Mouse (Mus musculus): ENCODE results near the gene Ipmk.
A peak's percentile ranks its signal among the peaks of the same experiment; 100 is the strongest.
"Not testable (repeated sequence)": the region's sequence is repeated elsewhere in the genome, so short reads cannot be mapped to it uniquely, and the experiment has no call there.

Gene Ipmk

DNA sequence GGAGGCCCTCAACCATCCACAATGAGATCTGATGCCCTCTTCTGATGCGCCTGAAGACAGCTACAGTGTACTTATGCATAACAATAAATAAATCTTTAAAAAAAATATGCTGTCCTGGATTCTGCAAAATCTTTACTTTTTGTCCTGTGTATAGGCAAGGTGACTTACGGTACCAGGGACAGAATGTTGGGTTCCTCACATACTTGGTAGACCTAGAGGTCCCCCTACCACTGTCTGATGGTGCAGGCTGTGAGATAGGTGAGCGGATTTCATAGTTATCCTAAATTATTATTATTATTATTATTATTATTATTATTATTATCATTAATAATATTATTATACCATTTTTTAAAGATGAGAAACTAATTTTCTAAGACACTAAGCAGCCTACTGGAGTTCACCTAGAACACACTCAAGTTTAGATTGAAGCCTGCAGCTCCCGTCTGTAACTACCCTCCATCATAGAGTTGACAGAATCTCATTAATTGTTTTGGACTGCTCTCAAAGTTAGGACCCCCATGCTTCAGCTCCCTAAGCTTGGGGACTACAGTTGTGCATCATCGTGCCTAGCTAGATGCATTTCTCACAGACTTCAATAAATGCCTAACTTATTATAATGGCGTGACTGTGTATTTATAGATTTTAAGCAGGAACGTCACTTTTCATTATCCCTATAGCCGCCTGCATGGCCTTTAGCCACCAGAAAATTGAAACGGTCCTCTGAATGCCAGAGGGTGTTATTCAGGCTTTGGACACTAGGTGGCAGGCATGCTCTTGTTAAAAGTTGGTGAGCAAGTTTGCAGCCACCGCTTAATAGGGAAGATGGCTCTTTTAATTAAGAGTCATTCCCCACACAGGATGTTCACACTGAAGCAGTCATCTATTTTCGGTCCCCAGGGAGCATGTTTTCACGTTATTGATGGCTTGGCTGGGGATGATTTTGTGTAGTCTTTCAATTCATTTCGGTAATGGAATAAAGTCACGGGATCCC lies 74.8 kb downstream of the Ipmk start:
- DNase-seq (ENCODE audit: low spot score in 2 of 2) = peak in 1 of 2 experiments; percentile 17

GRCm38 (mm10) chr10:71426740-71427139 lies 79.2 kb downstream of the Ipmk start:
- DNase-seq (ENCODE audit: low spot score in 2 of 2) = no peak

DNA sequence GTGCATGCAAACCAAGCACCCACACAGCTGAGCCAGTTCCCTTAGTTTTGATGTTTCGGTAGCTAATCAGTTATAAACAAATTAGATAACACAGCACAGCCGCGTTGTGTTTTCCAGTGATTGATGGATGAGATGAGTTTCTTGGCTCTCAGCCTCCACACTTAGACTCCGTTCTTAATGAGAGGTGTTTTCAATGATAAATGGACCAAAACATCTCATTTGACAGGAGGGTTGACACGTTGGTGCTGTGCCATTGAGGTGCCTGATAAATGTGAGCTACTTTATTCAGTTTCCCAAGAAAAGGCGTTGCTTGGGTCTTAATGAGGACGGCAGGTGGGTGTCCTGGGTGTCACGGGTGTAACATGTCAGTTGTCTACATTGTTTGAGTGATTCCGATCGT lies 79.8 kb downstream of the Ipmk start:
- DNase-seq (ENCODE audit: low spot score in 2 of 2) = no peak

DNA sequence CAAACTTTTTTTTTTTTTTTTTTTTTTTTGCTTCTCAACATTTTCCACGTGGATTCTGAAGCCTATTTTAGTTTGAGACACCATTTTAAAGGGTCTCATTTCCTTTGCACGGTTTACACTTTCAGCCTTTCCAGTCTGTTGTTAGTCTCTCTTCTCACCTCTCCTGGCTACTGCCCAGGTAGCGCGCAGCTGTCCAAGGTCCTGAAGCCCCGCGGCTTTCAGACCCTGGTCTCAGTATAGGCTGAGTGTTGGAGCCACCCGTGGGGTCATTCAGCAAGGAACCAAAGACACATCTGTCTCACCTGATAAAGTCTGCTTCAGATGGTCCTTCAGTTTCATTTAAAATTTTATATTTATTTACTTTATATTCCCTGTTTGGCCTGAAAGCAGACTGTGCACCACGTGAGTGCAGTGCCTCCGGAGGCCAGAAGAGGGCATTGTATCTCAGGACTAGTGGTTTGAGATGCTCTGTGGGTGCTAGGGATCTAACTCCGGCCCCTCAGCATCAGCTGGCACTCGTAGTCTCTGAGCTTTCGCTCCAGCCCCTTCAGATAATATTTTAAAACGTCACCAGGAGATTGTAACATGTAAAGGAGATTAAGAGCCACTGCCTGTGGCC lies 80.8 kb downstream of the Ipmk start:
- no peak for DNase-seq (ENCODE audit: low spot score in 2 of 2)

- no peak for DNase-seq (ENCODE audit: low spot score in 2 of 2)
Measured at GRCm38 (mm10) chr10:71430661-71431060, 83.1 kb downstream of the Ipmk start.

DNA sequence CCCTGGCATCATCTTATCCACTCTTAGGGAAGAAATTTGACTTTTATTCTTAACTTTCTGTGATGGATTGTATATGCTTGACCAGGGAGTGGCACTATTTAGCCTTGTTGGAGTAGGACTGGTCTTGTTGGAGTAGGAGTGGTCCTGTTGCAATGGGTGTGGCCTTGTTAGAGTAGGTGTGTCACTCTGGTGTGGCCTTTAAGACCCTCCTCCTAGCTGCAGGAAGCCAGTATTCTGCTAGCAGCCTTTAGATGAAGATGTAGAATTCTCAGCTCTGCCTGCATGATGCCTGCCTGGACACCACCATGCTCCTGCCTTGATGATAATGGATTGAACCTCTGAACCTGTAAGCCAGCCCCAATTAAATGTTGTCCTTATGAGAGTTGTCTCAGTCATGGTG lies 95.5 kb downstream of the Ipmk start:
- DNase-seq (ENCODE audit: low spot score in 2 of 2) = no peak

- no peak for DNase-seq (ENCODE audit: low spot score in 2 of 2)
Measured at GRCm38 (mm10) chr10:71447661-71448060, 100.1 kb downstream of the Ipmk start.

DNA sequence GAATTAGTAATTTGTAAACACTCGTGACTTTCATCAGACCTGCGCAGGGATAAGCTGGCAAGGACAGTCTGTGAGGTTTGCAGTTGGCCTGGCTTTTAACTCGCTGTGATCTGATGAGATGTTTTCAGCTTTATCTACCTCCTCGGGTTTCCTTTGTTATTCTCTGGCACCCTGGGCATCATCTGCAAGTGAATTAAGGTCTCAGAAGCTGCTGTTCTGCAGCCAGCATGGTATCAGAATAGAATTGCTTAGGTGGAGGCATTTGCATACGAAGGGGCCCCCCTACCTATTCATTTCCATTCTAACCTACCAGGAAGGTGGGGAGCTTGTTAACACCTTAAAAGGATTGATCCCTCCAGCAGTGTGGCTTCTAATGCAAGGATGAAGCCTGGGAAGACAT lies 100.7 kb downstream of the Ipmk start:
- no peak for DNase-seq (ENCODE audit: low spot score in 2 of 2)

DNA sequence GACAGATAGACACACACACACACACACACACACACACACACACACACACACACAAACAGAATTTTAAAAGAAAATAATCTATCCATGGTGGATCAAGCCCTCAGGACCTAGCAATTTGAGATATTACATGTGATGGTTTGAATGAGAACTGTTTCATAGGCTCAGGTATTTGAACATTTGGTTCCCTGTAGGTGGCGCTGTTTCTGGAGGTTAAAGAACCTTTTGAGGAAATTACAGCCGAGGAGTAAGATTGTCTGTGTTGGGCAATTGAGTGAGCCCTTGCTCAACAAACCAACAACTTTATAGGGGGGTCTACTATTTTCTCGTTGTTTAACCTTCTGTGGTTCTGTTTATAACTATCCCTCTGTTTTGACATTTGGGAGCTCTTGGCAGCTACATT lies 107.8 kb downstream of the Ipmk start:
- no peak for DNase-seq (ENCODE audit: low spot score in 2 of 2)

- DNase-seq (ENCODE audit: low spot score in 2 of 2) = not testable (repeated sequence)
Measured at GRCm38 (mm10) chr10:71462371-71462770, 114.8 kb downstream of the Ipmk start.

DNA sequence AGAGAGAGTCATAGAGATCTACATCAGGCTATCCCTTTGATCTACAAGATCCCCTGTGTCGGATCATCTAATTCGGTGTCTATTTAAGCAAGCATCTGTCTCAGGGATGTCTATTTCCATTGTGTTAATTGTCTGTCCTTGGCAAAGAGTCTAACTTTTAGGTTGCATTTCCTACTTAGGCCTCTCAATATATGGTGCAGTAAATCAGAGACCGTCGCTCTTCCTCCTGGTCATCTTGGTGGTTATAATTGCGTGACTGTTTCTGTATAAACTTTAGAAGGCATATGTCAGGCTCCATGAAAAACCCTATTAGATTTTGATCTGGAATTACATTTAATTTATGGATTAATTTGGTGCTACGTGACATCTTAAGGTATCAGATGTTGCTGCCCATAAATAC lies 116.9 kb downstream of the Ipmk start:
- no peak for DNase-seq (ENCODE audit: low spot score in 2 of 2)

- no peak for DNase-seq (ENCODE audit: low spot score in 2 of 2)
Measured at GRCm38 (mm10) chr10:71468315-71468714, 120.8 kb downstream of the Ipmk start.

DNA sequence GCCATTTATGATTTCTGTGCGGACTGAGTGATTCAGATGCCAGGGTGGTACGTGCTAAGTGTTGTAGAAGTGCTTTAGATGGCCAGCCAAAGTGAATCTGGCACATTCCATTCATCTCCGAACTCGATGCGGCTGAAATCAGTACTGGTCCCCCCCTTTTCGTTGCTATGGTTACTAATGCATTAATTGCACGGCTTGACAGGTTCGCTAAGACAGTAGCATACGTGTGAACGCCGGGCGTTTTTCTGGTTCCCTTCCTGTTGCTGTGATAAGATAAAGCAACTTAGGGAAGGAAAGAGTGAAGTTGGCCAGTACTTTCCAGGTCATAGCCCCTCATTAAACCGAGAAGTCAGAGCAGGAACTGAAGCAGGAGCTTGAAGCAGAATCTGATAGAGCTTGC lies 122.2 kb downstream of the Ipmk start:
- DNase-seq (ENCODE audit: low spot score in 2 of 2) = no peak

DNA sequence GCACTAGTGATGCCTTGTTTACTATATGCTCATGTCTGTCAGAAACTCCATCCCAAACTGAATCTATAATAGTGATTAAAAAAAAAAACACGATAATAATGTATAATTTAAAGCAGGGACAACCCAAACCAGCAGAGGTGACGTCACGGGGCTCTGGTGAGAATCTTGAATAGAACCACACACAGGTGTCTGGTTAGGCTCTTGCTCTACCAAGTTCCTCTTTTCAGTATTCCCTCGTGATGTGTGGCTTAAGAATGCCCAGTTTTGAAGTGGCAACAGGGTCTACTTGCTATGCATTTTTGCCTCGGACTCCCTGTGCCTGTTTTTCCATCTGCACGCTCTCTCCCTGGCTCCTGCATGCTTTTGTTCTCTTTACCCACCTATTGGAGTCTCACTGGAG lies 124.5 kb downstream of the Ipmk start:
- DNase-seq (ENCODE audit: low spot score in 2 of 2) = no peak

- DNase-seq (ENCODE audit: low spot score in 2 of 2) = no peak
Measured at GRCm38 (mm10) chr10:71473590-71473989, 126.0 kb downstream of the Ipmk start.

- no peak for DNase-seq (ENCODE audit: low spot score in 2 of 2)
Measured at GRCm38 (mm10) chr10:71476471-71477080, 129.0 kb downstream of the Ipmk start.

DNA sequence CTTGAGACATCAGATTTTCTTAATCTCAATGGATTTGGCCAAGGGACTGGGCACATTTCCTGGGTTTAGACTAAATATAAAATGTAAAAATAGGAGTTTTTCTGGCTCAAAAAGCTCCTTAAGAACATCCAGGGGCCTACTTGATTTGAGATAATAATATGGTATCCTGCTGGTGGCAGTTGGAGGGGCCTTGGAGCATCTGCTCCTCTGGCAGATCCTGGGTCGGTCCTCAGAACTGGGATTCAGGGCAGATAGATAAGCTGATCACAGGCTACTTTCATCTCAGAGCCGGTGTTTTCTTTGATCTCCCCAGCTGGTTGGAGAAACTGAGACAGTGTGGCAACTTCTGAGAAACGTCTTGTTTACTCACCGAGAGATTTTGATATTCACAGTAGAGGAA lies 129.6 kb downstream of the Ipmk start:
- no peak for DNase-seq (ENCODE audit: low spot score in 2 of 2)

DNA sequence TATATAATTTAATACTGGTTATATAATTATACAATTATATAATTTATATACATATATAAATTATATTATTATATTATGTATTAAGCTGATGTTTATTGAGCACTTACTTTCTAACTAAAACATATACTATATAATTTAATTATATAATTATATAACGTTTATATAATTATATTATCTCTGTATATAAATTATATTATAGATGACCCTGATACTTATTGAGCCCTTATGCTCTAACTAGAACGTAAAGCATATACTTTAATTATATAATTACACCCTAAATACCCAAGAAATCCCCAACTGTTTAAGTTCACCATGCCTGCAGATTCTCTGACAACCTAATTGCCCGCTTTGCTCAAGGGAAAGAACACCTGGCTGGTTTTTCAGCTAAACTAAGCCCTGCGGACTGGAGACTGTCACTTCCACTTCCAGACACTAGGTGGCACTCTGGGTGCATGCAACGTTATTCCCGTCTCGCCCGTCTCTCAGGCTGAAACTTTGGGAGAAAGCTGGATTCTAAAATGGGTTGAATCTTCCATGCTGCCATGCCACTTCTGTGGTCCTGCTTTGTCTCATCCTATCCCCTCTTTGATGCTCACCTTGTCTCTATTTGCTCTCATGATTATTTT lies 132.2 kb downstream of the Ipmk start:
- DNase-seq (ENCODE audit: low spot score in 2 of 2) = peak in 1 of 2 experiments; percentile 21

Data from spleen, postnatal 14 days (tissue).